Mouse (Mus musculus) midbrain, embryonic 14.5 days (tissue): ENCODE data around the gene Rasgrp3. TPM values are rescaled to one million over a fixed set of nuclear protein-coding genes. Genes with fewer than 3 reads are reported as not detected.

ENCODE experiments used
- ATAC-seq: fragments of 200-750 bp; cut with Nextera tagmentation; 2 replicates; pipeline ENCODE4 v1.8.0; 2017; ENCODE audit warnings: moderate number of reproducible peaks, moderate library complexity; ENCODE audit not compliant: low FRiP score, low TSS enrichment
- DNase-seq: peaks from one replicate; pipeline ENCODE4 v3.0.0-alpha.2; 2015
- H3K27ac ChIP-seq: fragments of 300-500 bp; sonication (generic); replicated peaks from 2 replicates; pipeline ENCODE4 v1.5.1; 2014; ENCODE audit warnings: mild to moderate bottlenecking, low read depth, low read length, moderate library complexity
- H3K27me3 ChIP-seq: fragments of 300-500 bp; sonication (generic); 2 replicates; pipeline ENCODE4 v1.6.1; 2014; ENCODE audit warnings: low read length, control low read depth, mixed read lengths; ENCODE audit not compliant: control insufficient read depth, insufficient read depth
- H3K36me3 ChIP-seq: fragments of 300-500 bp; sonication (generic); 2 replicates; pipeline ENCODE4 v1.6.1; 2014; ENCODE audit warnings: low read length, control low read depth; ENCODE audit not compliant: control insufficient read depth, insufficient read depth
- H3K4me1 ChIP-seq: fragments of 300-500 bp; sonication (generic); 2 replicates; pipeline ENCODE4 v1.6.1; 2014; ENCODE audit warnings: mild to moderate bottlenecking, antibody characterized with exemption, low read length, control low read depth; ENCODE audit not compliant: control insufficient read depth, insufficient read depth
- H3K4me2 ChIP-seq: fragments of 300-500 bp; sonication (generic); 2 replicates; pipeline ENCODE4 v1.6.1; 2014; ENCODE audit warnings: mild to moderate bottlenecking, low read length, moderate library complexity
- H3K4me3 ChIP-seq: fragments of 300-500 bp; sonication (generic); replicated peaks from 2 replicates; pipeline ENCODE4 v1.5.1; 2014; ENCODE audit warnings: low read depth, low read length
- H3K9ac ChIP-seq: fragments of 300-500 bp; sonication (generic); replicated peaks from 2 replicates; pipeline ENCODE4 v1.6.1; 2014; ENCODE audit warnings: mild to moderate bottlenecking, low read length, moderate library complexity
- H3K9me3 ChIP-seq: fragments of 300-500 bp; sonication (generic); 2 replicates; pipeline ENCODE4 v1.6.1; 2016; ENCODE audit warnings: low read length, control low read depth, mixed read lengths; ENCODE audit not compliant: control insufficient read depth
- WGBS: fragments of 180-500 bp; shearing (Covaris S2); extraction: QIAGEN DNeasy Blood & Tissue Kit; methylation state at CpG from one replicate; pipeline ENCODE4 v1.1.7; 2014; 5-methylcytosine and 5-hydroxymethylcytosine counted together
- polyA plus RNA-seq: library from polyadenylated mRNA; unstranded; fragments of >200 nt; fragmentation: Nextera tagmentation; extraction: Ambion mirVana; gene quantifications from 2 replicates; pipeline ENCODE4 v1.2.1, GENCODE M21; 2014

Rasgrp3 gene
- polyA plus RNA-seq, 1 experiment from 2014 or later, result 8.4 TPM

DNA sequence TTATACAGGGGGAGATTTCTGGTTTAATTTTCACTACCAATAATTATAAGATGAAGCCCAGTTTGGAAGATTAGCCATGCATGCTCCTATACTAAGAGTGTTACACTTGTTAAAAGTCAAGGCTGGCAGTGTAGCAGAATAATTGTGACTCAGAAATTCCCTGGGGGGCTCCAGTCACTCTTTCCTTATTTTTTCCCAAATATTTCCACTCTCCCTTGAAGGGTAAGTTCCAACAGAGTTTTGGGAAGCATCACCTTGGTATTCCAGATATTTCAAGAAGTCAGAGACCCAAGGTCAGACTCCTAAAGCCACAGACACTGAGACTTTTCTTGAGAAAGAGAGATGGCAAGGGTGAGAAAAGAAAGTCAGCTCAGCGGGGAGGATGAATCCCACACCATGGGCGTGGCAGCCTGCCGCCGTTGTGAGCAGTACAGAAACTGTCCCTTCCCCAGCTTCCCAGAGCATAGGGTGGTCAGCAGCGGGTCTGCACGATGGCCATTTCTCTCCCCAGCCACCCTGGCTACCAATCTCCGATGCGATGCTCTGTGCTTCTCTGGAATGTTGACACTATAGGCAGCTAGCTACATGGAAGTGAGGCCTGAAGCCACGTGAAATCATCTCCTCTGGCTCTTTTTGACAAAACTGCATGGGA, 28.8 kb downstream of the Rasgrp3 start:
- no peaks in the 10 kb centered on the region for H3K27me3 ChIP-seq
- no peak for ATAC-seq
- no peak overlapping the region for H3K4me2 ChIP-seq
- WGBS, result 15% methylated on average over 9 of the region's 9 CpGs
- no peak overlapping the region for H3K9ac ChIP-seq
- H3K4me3 ChIP-seq, result no peak overlapping the region
- H3K36me3 ChIP-seq, result no peaks in the 10 kb centered on the region
- no peak for DNase-seq
- no peaks in the 10 kb centered on the region for H3K9me3 ChIP-seq
- H3K27ac ChIP-seq, result no peak overlapping the region
- no peaks in the 10 kb centered on the region for H3K4me1 ChIP-seq

DNA sequence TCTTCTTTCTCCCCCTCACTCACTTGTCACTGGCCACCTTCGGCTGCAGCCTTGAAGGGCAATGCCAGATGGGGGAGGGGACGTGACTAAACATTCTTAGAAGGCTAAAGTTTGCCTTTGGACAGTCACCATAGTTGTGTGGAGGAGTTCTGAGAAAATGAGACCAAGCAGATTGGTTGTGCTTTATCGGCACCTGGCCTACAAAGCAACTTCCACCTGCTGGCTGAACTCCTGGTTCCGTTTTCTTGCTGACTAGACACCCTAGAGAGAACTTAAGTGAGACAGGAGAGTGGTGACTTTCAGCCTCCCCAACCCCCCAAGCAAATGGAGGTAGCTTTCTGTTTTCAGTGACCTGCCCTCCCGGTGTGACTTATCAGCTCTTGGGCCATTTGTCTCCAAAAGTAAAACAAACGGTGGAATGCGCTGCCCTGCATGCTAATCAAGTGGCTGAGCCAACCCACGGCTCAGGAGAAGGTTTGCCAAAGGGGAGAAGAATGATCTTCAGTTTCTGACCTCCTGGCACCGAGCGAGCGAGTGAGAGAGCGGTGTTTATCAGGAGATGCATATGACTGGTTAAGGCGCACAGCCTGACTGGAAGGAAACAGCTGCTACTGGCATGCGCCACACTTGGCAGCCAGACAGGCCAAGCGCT, 29.4 kb downstream of the Rasgrp3 start:
- H3K4me3 ChIP-seq, result no peak overlapping the region
- ATAC-seq, result no peak
- H3K27me3 ChIP-seq, result no peaks in the 10 kb centered on the region
- H3K9me3 ChIP-seq, result no peaks in the 10 kb centered on the region
- H3K9ac ChIP-seq, result no peak overlapping the region
- DNase-seq, result peak; percentile 29
- 26% methylated on average over 15 of the region's 15 CpGs for WGBS
- H3K4me2 ChIP-seq, result no peak overlapping the region
- no peaks in the 10 kb centered on the region for H3K4me1 ChIP-seq
- no peak overlapping the region for H3K27ac ChIP-seq
- H3K36me3 ChIP-seq, result no peaks in the 10 kb centered on the region

DNA sequence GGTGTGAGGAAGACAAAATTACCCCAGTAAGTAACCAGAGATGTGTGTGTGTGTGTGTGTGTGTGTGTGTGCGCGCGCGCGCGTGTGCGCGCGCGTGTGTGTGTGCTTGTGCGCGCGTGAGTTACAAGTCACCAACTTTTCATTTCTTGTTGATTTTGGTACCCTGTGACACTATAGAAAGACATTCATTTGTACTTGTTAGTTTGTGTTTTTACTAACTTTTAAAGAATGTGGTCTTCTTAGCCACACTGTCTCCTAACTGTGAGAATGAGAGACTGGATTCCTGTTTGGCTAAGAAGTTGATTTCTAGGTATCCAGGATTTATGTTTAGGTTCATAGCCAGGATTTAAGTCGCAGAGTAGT, 29.9 kb downstream of the Rasgrp3 start:
- no peak overlapping the region for H3K9ac ChIP-seq
- ATAC-seq (no peak), DNase-seq (no peak)
- H3K36me3 ChIP-seq, result no peaks in the 10 kb centered on the region
- no peak overlapping the region for H3K4me2 ChIP-seq
- no peaks in the 10 kb centered on the region for H3K9me3 ChIP-seq
- WGBS, result 63% methylated on average over 14 of the region's 14 CpGs
- no peak overlapping the region for H3K27ac ChIP-seq
- no peak overlapping the region for H3K4me3 ChIP-seq
- H3K4me1 ChIP-seq, result no peaks in the 10 kb centered on the region
- H3K27me3 ChIP-seq, result no peaks in the 10 kb centered on the region

- Histone ChIP-seq H3K27ac (no peak overlapping the region), H3K9me3 (no peaks in the 10 kb centered on the region), H3K4me3 (no peak overlapping the region), H3K27me3 (no peaks in the 10 kb centered on the region), H3K4me2 (no peak overlapping the region), H3K4me1 (no peaks in the 10 kb centered on the region), H3K36me3 (no peaks in the 10 kb centered on the region), H3K9ac (no peak overlapping the region)
- no peak for ATAC-seq
- WGBS, result 90% methylated on average over 4 of the region's 4 CpGs
- no peak for DNase-seq
These were observed 31.3 kb downstream of the Rasgrp3 start for GRCm38 (mm10) chr17:75466948-75467347.

GRCm38 (mm10) chr17:75467526-75467925, 31.8 kb downstream of the Rasgrp3 start:
- ATAC-seq, result no peak
- WGBS, result 92% methylated on average over 2 of the region's 2 CpGs
- H3K27me3 ChIP-seq, result no peaks in the 10 kb centered on the region

DNA sequence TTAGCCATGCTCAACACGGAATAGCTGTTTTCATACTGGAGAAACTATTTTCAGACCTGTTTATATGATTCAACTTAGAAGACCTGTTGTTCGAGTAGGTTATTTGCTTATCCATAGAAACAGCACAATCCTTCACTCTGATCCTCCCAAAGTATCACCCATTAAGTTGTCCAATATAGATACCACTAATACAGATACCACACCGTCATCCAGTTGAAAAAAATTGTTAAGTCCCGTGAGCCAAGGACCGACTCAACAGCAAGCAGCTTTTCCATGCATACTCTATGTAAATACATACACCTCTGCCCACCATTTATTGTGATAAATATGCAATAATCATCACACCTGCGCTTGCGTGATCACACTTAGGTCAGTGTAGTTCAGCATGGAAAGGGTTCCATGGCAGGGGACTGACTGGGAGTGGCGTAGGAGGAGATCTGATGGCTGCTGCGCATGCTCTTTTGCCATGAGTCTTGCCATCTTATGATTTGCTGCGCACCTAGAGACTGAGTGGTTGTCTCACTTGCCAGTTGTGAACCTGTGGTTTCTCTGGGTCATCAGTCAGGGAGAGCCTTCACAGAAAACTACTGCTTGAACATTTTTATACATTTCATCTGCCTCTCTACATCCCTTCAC, 32.9 kb downstream of the Rasgrp3 start:
- H3K9ac ChIP-seq, result no peak overlapping the region
- H3K36me3 ChIP-seq, result no peaks in the 10 kb centered on the region
- DNase-seq (no peak), ATAC-seq (no peak)
- H3K27me3 ChIP-seq, result no peaks in the 10 kb centered on the region
- no peak overlapping the region for H3K4me3 ChIP-seq
- H3K27ac ChIP-seq, result no peak overlapping the region
- no peak overlapping the region for H3K4me2 ChIP-seq
- 96% methylated on average over 10 of the region's 10 CpGs for WGBS
- H3K4me1 ChIP-seq, result no peaks in the 10 kb centered on the region
- H3K9me3 ChIP-seq, result no peaks in the 10 kb centered on the region

More at GRCm38 (mm10) chr17:75467526-75467925, 31.8 kb downstream of the Rasgrp3 start:
- Histone ChIP-seq H3K36me3 (no peaks in the 10 kb centered on the region), H3K9me3 (no peaks in the 10 kb centered on the region), H3K4me3 (no peak overlapping the region), H3K4me1 (no peaks in the 10 kb centered on the region), H3K4me2 (no peak overlapping the region), H3K9ac (no peak overlapping the region), H3K27ac (no peak overlapping the region)
- DNase-seq, result no peak

DNA sequence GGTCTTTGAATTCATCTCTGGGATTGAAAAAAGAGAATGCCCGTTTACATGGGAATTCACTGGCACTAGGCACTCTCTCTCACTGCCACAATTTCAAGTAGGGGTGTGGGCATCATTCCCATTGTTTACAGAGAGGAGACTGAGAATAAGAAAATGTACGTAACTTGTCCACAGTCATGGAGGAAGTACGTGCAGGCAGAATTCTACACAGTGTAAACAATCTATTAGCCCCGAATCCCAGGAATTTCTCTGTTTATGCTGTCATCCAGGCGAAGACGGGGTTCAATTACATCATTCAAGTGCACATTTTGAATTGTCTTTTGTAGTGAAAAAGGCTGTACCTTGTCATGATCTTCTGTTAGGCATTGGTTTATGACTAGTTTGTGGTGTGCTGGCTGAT, 34.6 kb downstream of the Rasgrp3 start:
- no peak overlapping the region for H3K27ac ChIP-seq
- H3K4me2 ChIP-seq, result no peak overlapping the region
- H3K4me1 ChIP-seq, result no peaks in the 10 kb centered on the region
- H3K36me3 ChIP-seq, result no peaks in the 10 kb centered on the region
- no peak overlapping the region for H3K4me3 ChIP-seq
- no peak overlapping the region for H3K9ac ChIP-seq
- no peaks in the 10 kb centered on the region for H3K9me3 ChIP-seq
- WGBS, result 89% methylated on average over 6 of the region's 6 CpGs
- H3K27me3 ChIP-seq, result no peaks in the 10 kb centered on the region
- no peak for ATAC-seq
- DNase-seq, result no peak

GRCm38 (mm10) chr17:75470885-75471610, 35.4 kb downstream of the Rasgrp3 start:
- Histone ChIP-seq H3K9ac (no peak overlapping the region), H3K27me3 (no peaks in the 10 kb centered on the region), H3K36me3 (no peaks in the 10 kb centered on the region), H3K27ac (no peak overlapping the region), H3K4me3 (no peak overlapping the region), H3K9me3 (no peaks in the 10 kb centered on the region), H3K4me2 (no peak overlapping the region), H3K4me1 (no peaks in the 10 kb centered on the region)
- ATAC-seq (no peak), DNase-seq (no peak)
- WGBS, result 95% methylated on average over 7 of the region's 7 CpGs
